Mouse (Mus musculus) splenic B cell, adult 2 months (primary cell): ENCODE measurements around the gene Fyn.

Experiments used
- DNase-seq: peaks from one replicate; pipeline ENCODE4 v3.0.0-alpha.2; 2011; ENCODE audit warnings: low read depth, low spot score
- H3K27me3 ChIP-seq: 2 replicates; pipeline ENCODE4 v1.6.1; 2012; ENCODE audit warnings: mild to moderate bottlenecking, low read length, moderate library complexity, mixed read lengths; ENCODE audit not compliant: control insufficient read depth, poor library complexity, insufficient read depth, severe bottlenecking
- H3K36me3 ChIP-seq: 2 replicates; pipeline ENCODE4 v1.6.1; 2012; ENCODE audit warnings: mild to moderate bottlenecking, low read length, moderate library complexity, mixed read lengths; ENCODE audit not compliant: control insufficient read depth, poor library complexity, insufficient read depth, severe bottlenecking

The Fyn gene

GRCm38 (mm10) chr10:39456776-39457175 lies 88.1 kb downstream of the Fyn start:
- Histone ChIP-seq H3K36me3 (no peaks in the 10 kb centered on the region), H3K27me3 (no peaks in the 10 kb centered on the region)
- no peak for DNase-seq

- no peaks in the 10 kb centered on the region for H3K27me3 ChIP-seq
- DNase-seq, result no peak
These were observed 88.6 kb downstream of the Fyn start for GRCm38 (mm10) chr10:39457281-39457680.

GRCm38 (mm10) chr10:39458766-39459699 lies 90.4 kb downstream of the Fyn start:
- no peaks in the 10 kb centered on the region for H3K36me3 ChIP-seq
- H3K27me3 ChIP-seq, result no peaks in the 10 kb centered on the region
- DNase-seq, result no peak

More at GRCm38 (mm10) chr10:39457281-39457680, 88.6 kb downstream of the Fyn start:
- no peaks in the 10 kb centered on the region for H3K36me3 ChIP-seq

- H3K36me3 ChIP-seq, result no peaks in the 10 kb centered on the region
- DNase-seq, result no peak
- no peaks in the 10 kb centered on the region for H3K27me3 ChIP-seq
These were observed 92.0 kb downstream of the Fyn start for GRCm38 (mm10) chr10:39460621-39461020.

- no peaks in the 10 kb centered on the region for H3K36me3 ChIP-seq
- H3K27me3 ChIP-seq, result no peaks in the 10 kb centered on the region
- no peak for DNase-seq
These were observed 93.3 kb downstream of the Fyn start for GRCm38 (mm10) chr10:39461909-39462308.

GRCm38 (mm10) chr10:39462711-39463110 lies 94.1 kb downstream of the Fyn start:
- no peaks in the 10 kb centered on the region for H3K36me3 ChIP-seq
- no peak for DNase-seq

GRCm38 (mm10) chr10:39464383-39464782 lies 95.7 kb downstream of the Fyn start:
- no peaks in the 10 kb centered on the region for H3K36me3 ChIP-seq
- no peaks in the 10 kb centered on the region for H3K27me3 ChIP-seq
- no peak for DNase-seq

More at GRCm38 (mm10) chr10:39462711-39463110, 94.1 kb downstream of the Fyn start:
- H3K27me3 ChIP-seq, result no peaks in the 10 kb centered on the region

GRCm38 (mm10) chr10:39467317-39467716 lies 98.7 kb downstream of the Fyn start:
- DNase-seq, result no peak
- H3K27me3 ChIP-seq, result no peaks in the 10 kb centered on the region
- H3K36me3 ChIP-seq, result no peaks in the 10 kb centered on the region

GRCm38 (mm10) chr10:39467821-39468220 lies 99.2 kb downstream of the Fyn start:
- Histone ChIP-seq H3K27me3 (no peaks in the 10 kb centered on the region), H3K36me3 (no peaks in the 10 kb centered on the region)
- DNase-seq, result no peak

GRCm38 (mm10) chr10:39468576-39468975 lies 99.9 kb downstream of the Fyn start:
- no peaks in the 10 kb centered on the region for H3K27me3 ChIP-seq
- no peak for DNase-seq

GRCm38 (mm10) chr10:39469341-39469740 lies 100.7 kb downstream of the Fyn start:
- no peak for DNase-seq
- Histone ChIP-seq H3K27me3 (no peaks in the 10 kb centered on the region), H3K36me3 (no peaks in the 10 kb centered on the region)

More at GRCm38 (mm10) chr10:39468576-39468975, 99.9 kb downstream of the Fyn start:
- no peaks in the 10 kb centered on the region for H3K36me3 ChIP-seq

- H3K36me3 ChIP-seq, result no peaks in the 10 kb centered on the region
These were observed 101.7 kb downstream of the Fyn start for GRCm38 (mm10) chr10:39470321-39470720.

GRCm38 (mm10) chr10:39471040-39471713 lies 102.5 kb downstream of the Fyn start:
- H3K36me3 ChIP-seq, result no peaks in the 10 kb centered on the region
- no peaks in the 10 kb centered on the region for H3K27me3 ChIP-seq
- no peak for DNase-seq

More at GRCm38 (mm10) chr10:39470321-39470720, 101.7 kb downstream of the Fyn start:
- no peaks in the 10 kb centered on the region for H3K27me3 ChIP-seq
- no peak for DNase-seq

- no peak for DNase-seq
- H3K27me3 ChIP-seq, result no peaks in the 10 kb centered on the region
- no peaks in the 10 kb centered on the region for H3K36me3 ChIP-seq
These were observed 103.3 kb downstream of the Fyn start for GRCm38 (mm10) chr10:39471714-39472531.
